In genomic region chr2:38504311-38504710, GRCm38 (mm10) we compare ENCODE assay signal across 12 mouse cellular contexts. TPM values are rescaled to one million over a fixed set of nuclear protein-coding genes. Genes with fewer than 3 reads are reported as not detected.
A peak's percentile ranks its signal among the peaks of the same experiment; 100 is the strongest.
DNase-seq lines count a peak whose midpoint lies in the region; ATAC-seq and TF ChIP-seq lines count a peak whose summit lies in the region.
"Had no signal": no experiment of that assay in that cellular context is flagged by ENCODE, and none has a peak within 500 bp of the region (broad histone marks: within the 10 kb centered on the region; RNA-seq: fewer than 3 reads in every experiment).

No protein-coding gene starts in this region.

- H3K9me3 ChIP-seq in kidney, postnatal 0 days (replicated peaks; ENCODE audit: low read length) = no peaks in the 10 kb centered on the region
- no peaks in the 10 kb centered on the region for H3K9me3 ChIP-seq in kidney, embryonic 14.5 days (ENCODE audit: control insufficient read depth, low read length)
- no peaks in the 10 kb centered on the region for H3K9me3 ChIP-seq in limb, embryonic 15.5 days
- H3K9me3 ChIP-seq: neural tube, embryonic 12.5 days; stomach, embryonic 15.5 days had no signal

- H3K4me3 ChIP-seq in kidney, postnatal 0 days (replicated peaks; ENCODE audit: low read depth, low read length) = no peak overlapping the region
- H3K4me3 ChIP-seq in kidney, embryonic 14.5 days (ENCODE audit: low read length) = no peak overlapping the region
- H3K4me3 ChIP-seq in limb, embryonic 15.5 days = no peak overlapping the region
- H3K4me3 ChIP-seq: neural tube, embryonic 12.5 days; stomach, embryonic 15.5 days had no signal

- 58% methylated on average over 6 of the region's 6 CpGs for WGBS in kidney, postnatal 0 days
- whole genome bisulfite sequencing in kidney, embryonic 14.5 days = 63% methylated on average over 6 of the region's 6 CpGs
- WGBS in limb, embryonic 15.5 days = 19% methylated on average over 6 of the region's 6 CpGs

- no peak overlapping the region for H3K4me2 ChIP-seq in kidney, postnatal 0 days (ENCODE audit: low read length)
- no peak overlapping the region for H3K4me2 ChIP-seq in kidney, embryonic 14.5 days (replicated peaks; ENCODE audit: low read depth, low read length)
- no peak overlapping the region for H3K4me2 ChIP-seq in limb, embryonic 15.5 days
- H3K4me2 ChIP-seq: neural tube, embryonic 12.5 days; stomach, embryonic 15.5 days had no signal

- no peaks in the 10 kb centered on the region for H3K36me3 ChIP-seq in kidney, postnatal 0 days (ENCODE audit: insufficient read depth, low read length)
- H3K36me3 ChIP-seq in kidney, embryonic 14.5 days (ENCODE audit: control insufficient read depth, insufficient read depth, low read length) = no peaks in the 10 kb centered on the region
- no peaks in the 10 kb centered on the region for H3K36me3 ChIP-seq in limb, embryonic 15.5 days
- H3K36me3 ChIP-seq: neural tube, embryonic 12.5 days; stomach, embryonic 15.5 days had no signal

- H3K27ac ChIP-seq in kidney, postnatal 0 days = no peak overlapping the region
- no peak overlapping the region for H3K27ac ChIP-seq in kidney, embryonic 14.5 days (ENCODE audit: low read depth, low read length)
- H3K27ac ChIP-seq in limb, embryonic 15.5 days = peak overlapping the region; percentile 43; the same call in 1 of the 2 replicates
- H3K27ac ChIP-seq: neural tube, embryonic 12.5 days; stomach, embryonic 15.5 days had no signal

- H3K4me1 ChIP-seq in kidney, postnatal 0 days (replicated peaks; ENCODE audit: insufficient read depth, low read length) = no peaks in the 10 kb centered on the region
- no peaks in the 10 kb centered on the region for H3K4me1 ChIP-seq in kidney, embryonic 14.5 days (ENCODE audit: control insufficient read depth, insufficient read depth, low read length)
- peaks cover 29% of the 10 kb centered on the region for H3K4me1 ChIP-seq in limb, embryonic 15.5 days
- H3K4me1 ChIP-seq: neural tube, embryonic 12.5 days; stomach, embryonic 15.5 days had no signal

- peak; percentile 86 for ATAC-seq in frontal cortex, adult (ENCODE audit: low TSS enrichment)
- ATAC-seq in kidney, postnatal 0 days (replicated peaks; ENCODE audit: low FRiP score, low read depth) = no peak
- ATAC-seq in kidney, embryonic 14.5 days (ENCODE audit: low FRiP score, low TSS enrichment) = no peak
- ATAC-seq in limb, embryonic 15.5 days (ENCODE audit: insufficient number of reproducible peaks, low FRiP score, low TSS enrichment, low read depth) = peak; percentile 49; the same call in 1 of the 2 replicates

- DNase-seq in frontal cortex, postnatal 14 days (ENCODE audit: low spot score in 2 of 2) = no peak
- peak; percentile 47 for DNase-seq in kidney, postnatal 0 days (ENCODE audit: low spot score)
- DNase-seq in right cerebral cortex, adult 18-20 months = peak; percentile 26
- no peak for DNase-seq in right cerebral cortex, postnatal 36 days (ENCODE audit: low spot score in 2 of 2)
- no peak for DNase-seq in ovary, postnatal 36 days (ENCODE audit: low spot score)
- DNase-seq: adrenal gland, postnatal 10 days; kidney, adult 8-10 months had no signal

- no peak for TF ChIP-seq CTCF in kidney, postnatal 0 days (IDR thresholded peaks at IDR 0.05; ENCODE audit: low read depth)

- H3K27me3 ChIP-seq in kidney, postnatal 0 days (ENCODE audit: insufficient read depth, low read length) = no peaks in the 10 kb centered on the region
- H3K27me3 ChIP-seq in kidney, embryonic 14.5 days (ENCODE audit: control insufficient read depth, insufficient read depth, low read length) = no peaks in the 10 kb centered on the region
- H3K27me3 ChIP-seq in limb, embryonic 15.5 days = no peaks in the 10 kb centered on the region
- H3K27me3 ChIP-seq: stomach, embryonic 15.5 days had no signal

- H3K9ac ChIP-seq in kidney, postnatal 0 days (ENCODE audit: low read depth, low read length) = no peak overlapping the region
- H3K9ac ChIP-seq in kidney, embryonic 14.5 days (ENCODE audit: low read depth, low read length) = no peak overlapping the region
- H3K9ac ChIP-seq in limb, embryonic 15.5 days = no peak overlapping the region
- H3K9ac ChIP-seq: neural tube, embryonic 12.5 days; stomach, embryonic 15.5 days had no signal

RNA-seq across cellular contexts. Expression of gene Nek6, which starts 7.1 kb away (rescaled TPM):
- polyA plus RNA-seq in kidney, postnatal 0 days (2015; fragmentation: Nextera tagmentation; extraction: Ambion mirVana) = 35.1 and 39.2 TPM in 2 replicates
- 56.9 and 75.9 TPM in 2 replicates for polyA plus RNA-seq in kidney, embryonic 14.5 days (2014; fragmentation: Nextera tagmentation; extraction: Ambion mirVana)
- 118 TPM in 2 replicates for polyA plus RNA-seq in limb, embryonic 15.5 days (2015; fragmentation: Nextera tagmentation; extraction: Ambion mirVana)

Comparison
In these comparisons a context has a peak if more than half of its experiments do, and no peak if none do; other contexts are left out.
1. DNase-seq: peak in kidney, postnatal 0 days (single experiment) and right cerebral cortex, adult 18-20 months (single experiment); none in frontal cortex, postnatal 14 days (0 of 2), right cerebral cortex, postnatal 36 days (0 of 2) and ovary, postnatal 36 days (single experiment).
2. ATAC-seq: peak in frontal cortex, adult (single experiment) and limb, embryonic 15.5 days (single experiment); none in kidney, postnatal 0 days (single experiment) and kidney, embryonic 14.5 days (single experiment).